Mouse (Mus musculus) kidney, adult 18-20 months (tissue): ENCODE measurements around the gene Armc9.

Experiments used
- DNase-seq: peaks from one replicate; pipeline ENCODE4 v3.0.0; 2021

Gene Armc9

DNA sequence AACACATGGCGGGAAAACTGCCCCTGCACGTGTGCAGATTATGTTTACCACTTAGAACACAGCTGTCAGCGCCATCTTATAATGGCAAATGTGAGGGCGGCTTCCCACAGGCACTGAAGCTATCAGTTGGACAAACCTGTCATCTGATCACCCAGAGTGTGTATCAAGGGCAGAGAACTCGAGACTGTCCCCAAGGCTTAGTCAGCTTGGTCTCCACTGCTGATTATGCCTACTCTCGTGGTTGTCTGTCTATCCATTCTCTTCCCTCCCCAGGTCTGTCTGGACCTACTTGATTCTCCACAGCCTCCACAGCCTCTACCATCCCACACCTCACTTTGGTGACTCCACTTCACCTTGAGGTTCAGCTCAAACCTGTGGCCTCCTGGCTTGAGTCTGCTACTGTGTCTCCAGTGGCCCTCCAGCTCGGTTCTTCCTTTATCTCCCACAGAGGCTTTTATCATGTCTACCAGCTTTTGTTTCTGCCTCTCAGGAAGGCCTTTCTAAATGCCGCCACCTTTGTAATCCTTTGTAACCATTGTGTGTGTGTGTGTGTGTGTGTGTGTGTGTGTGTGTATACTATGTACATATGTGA lies 166.3 kb downstream of the Armc9 start:
- no peak for DNase-seq
